8 mouse cellular contexts compared by ENCODE assay signal in genomic region chr17:65558217-65558616, GRCm38 (mm10). TPM values are rescaled to one million over a fixed set of nuclear protein-coding genes. Genes with fewer than 3 reads are reported as not detected.
DNase-seq lines count a peak whose midpoint lies in the region; ATAC-seq lines count a peak whose summit lies in the region.

No protein-coding gene starts in this region.

- H3K27ac ChIP-seq in heart, embryonic 15.5 days, result no peak overlapping the region

- no peaks in the 10 kb centered on the region for H3K27me3 ChIP-seq in heart, embryonic 15.5 days
- H3K27me3 ChIP-seq in splenic B cell, adult 2 months (ENCODE audit: control insufficient read depth, insufficient read depth, low read length, poor library complexity, severe bottlenecking), result no peaks in the 10 kb centered on the region

- H3K4me2 ChIP-seq in heart, embryonic 15.5 days, result peak overlapping the region; percentile 46

- no peaks in the 10 kb centered on the region for H3K36me3 ChIP-seq in heart, embryonic 15.5 days
- H3K36me3 ChIP-seq in splenic B cell, adult 2 months (ENCODE audit: control insufficient read depth, insufficient read depth, low read length, poor library complexity, severe bottlenecking), result no peaks in the 10 kb centered on the region

- peak; percentile 61 for DNase-seq in ovary, postnatal 14 days (ENCODE audit: low spot score)
- DNase-seq in ovary, adult 18-20 months (ENCODE audit: low spot score), result no peak
- peak; percentile 65 for DNase-seq in c-Kit-negative CD71-positive TER-119-positive erythroid progenitor cells, embryonic 14.5 days (ENCODE audit: low read depth, low spot score)
- peak; percentile 56 to 82 for DNase-seq in kidney, postnatal 36 days
- DNase-seq in lung, postnatal 4 days, result peak; percentile 34 to 79
- peak; percentile 58 for DNase-seq in splenic B cell, adult 2 months (ENCODE audit: low read depth, low spot score)

- no peak overlapping the region for H3K9ac ChIP-seq in heart, embryonic 15.5 days

- ATAC-seq in erythroid progenitor cell, adult 5-6 weeks (replicated peaks; ENCODE audit: low FRiP score, poor library complexity, severe bottlenecking), result peak; percentile 61
- ATAC-seq in heart, embryonic 15.5 days (replicated peaks; ENCODE audit: insufficient number of reproducible peaks, insufficient read depth, low FRiP score, low read depth), result peak; percentile 41

- WGBS in heart, embryonic 15.5 days, result 38% methylated on average over 9 of the region's 9 CpGs

- H3K4me3 ChIP-seq in heart, embryonic 15.5 days, result peak overlapping the region; percentile 13; the same call in 1 of the 2 replicates

- H3K4me1 ChIP-seq in heart, embryonic 15.5 days (replicated peaks), result peaks cover 12% of the 10 kb centered on the region

- H3K9me3 ChIP-seq in heart, embryonic 15.5 days (replicated peaks), result no peaks in the 10 kb centered on the region

RNA-seq across cellular contexts. Expression of gene Tmem232, which starts 17.6 kb away (rescaled TPM):
- total RNA-seq in erythroid progenitor cell, adult 5-6 weeks (2015; ENCODE audit: low replicate concordance), result not detected in 2 replicates
- total RNA-seq in erythroid progenitor cell, adult 5-6 weeks (2017; ENCODE audit: low replicate concordance), result not detected in 2 replicates
- not detected in 2 replicates for polyA plus RNA-seq in heart, embryonic 15.5 days (2015; fragmentation: Nextera tagmentation; extraction: Ambion mirVana)

RNA-seq across cellular contexts. Expression of gene Vapa, which starts 55.1 kb away (rescaled TPM):
- total RNA-seq in erythroid progenitor cell, adult 5-6 weeks (2015; ENCODE audit: low replicate concordance), result 39.3 and 51.6 TPM in 2 replicates
- 30.6 and 32.3 TPM in 2 replicates for total RNA-seq in erythroid progenitor cell, adult 5-6 weeks (2017; ENCODE audit: low replicate concordance)
- 154 and 159 TPM in 2 replicates for polyA plus RNA-seq in heart, embryonic 15.5 days (2015; fragmentation: Nextera tagmentation; extraction: Ambion mirVana)
